Mouse (Mus musculus) CH12.LX (cell line): Measurements from ENCODE around the gene S100a10.

Experiments
- CTCF ChIP-seq, 2 experiments: IDR thresholded peaks in 1 of 2; conservative IDR thresholded peaks in 1 of 2; 2 replicates each; pipeline ENCODE4 v1.5.1; 2011 to 2012; ENCODE audit warnings: low read depth in 2 of 2, low read length in 2 of 2, improper control_type of control experiment in 1 of 2, inconsistent platforms in 1 of 2, mild to moderate bottlenecking in 1 of 2, moderate library complexity in 1 of 2
- ELF1 ChIP-seq: IDR thresholded peaks from 2 replicates; pipeline ENCODE4 v1.6.1; 2014; ENCODE audit warnings: low read depth, mild to moderate bottlenecking, inconsistent platforms, low read length, improper control_type of control experiment
- HCFC1 ChIP-seq: IDR thresholded peaks from 2 replicates; pipeline ENCODE4 v1.6.1; 2012; ENCODE audit warnings: low read depth, mild to moderate bottlenecking, inconsistent platforms, low read length, improper control_type of control experiment
- POLR2A ChIP-seq: IDR thresholded peaks from 2 replicates; pipeline ENCODE4 v1.6.1; 2011; ENCODE audit warnings: low read depth, mild to moderate bottlenecking, improper control_type of control experiment, low read length

- TF ChIP-seq CTCF (conservative IDR thresholded peaks at IDR 0.05 in 1 of 2, IDR thresholded peaks at IDR 0.05 in 1 of 2; ENCODE audit: low read depth in 2 of 2, low read length in 2 of 2) (no peak), ELF1 (no peak), POLR2A (no peak), HCFC1 (no peak)
Observed at GRCm38 (mm10) chr3:93583056-93583455, 28.2 kb downstream of the S100a10 start.
